Mouse (Mus musculus) cerebellum, adult 2 months (tissue): ENCODE measurements around the gene Ptpn1.

ENCODE experiments used
- CTCF ChIP-seq: fragments of 200-500 bp; IDR thresholded peaks from 2 replicates; pipeline ENCODE4 v1.5.1; 2011; ENCODE audit warnings: low read depth, mild to moderate bottlenecking, control low read depth, low read length, moderate library complexity, borderline replicate concordance; ENCODE audit not compliant: insufficient read depth
- POLR2A ChIP-seq: fragments of 200-500 bp; IDR thresholded peaks from 2 replicates; pipeline ENCODE4 v1.6.1; 2011; ENCODE audit warnings: low read length, control low read depth, borderline replicate concordance; ENCODE audit not compliant: insufficient read depth

GRCm38 (mm10) chr2:167903242-167903952 is 28.5 kb upstream of the Ptpn1 start:
- TF ChIP-seq POLR2A (no peak), CTCF (no peak)
